Mouse (Mus musculus): ENCODE measurements at regions not wholly inside any gene's neighbourhood (a gene's known extent, or its start where the extent isn't known, plus 50 kb on each side); places are given as distances from the start of the nearest gene placed in this dataset.
"Not testable (repeated sequence)": the region's sequence is repeated elsewhere in the genome, so short reads cannot be mapped to it uniquely, and the experiment has no call there.

DNA sequence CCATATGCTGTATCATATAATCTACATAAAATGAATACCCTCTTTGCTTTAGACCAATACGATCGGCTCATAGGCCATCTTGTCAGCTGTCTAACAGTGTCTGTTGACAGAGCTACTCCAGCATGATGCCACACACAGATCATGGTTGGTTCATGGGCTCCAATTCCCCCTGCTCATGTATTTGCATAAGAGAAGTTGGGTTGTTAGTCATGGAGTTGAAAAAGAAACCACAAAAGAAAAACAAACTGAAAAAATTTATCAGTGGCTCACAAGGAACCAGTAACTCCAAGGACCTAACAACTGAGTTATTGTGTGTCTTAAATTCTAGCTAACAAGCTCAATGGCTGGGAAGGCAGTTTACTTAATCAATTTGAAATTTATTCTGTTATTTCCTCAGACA, 176.1 kb upstream of the Arhgap18 start:
- no peak for DNase-seq (ENCODE audit: low spot score in 2 of 2)

DNA sequence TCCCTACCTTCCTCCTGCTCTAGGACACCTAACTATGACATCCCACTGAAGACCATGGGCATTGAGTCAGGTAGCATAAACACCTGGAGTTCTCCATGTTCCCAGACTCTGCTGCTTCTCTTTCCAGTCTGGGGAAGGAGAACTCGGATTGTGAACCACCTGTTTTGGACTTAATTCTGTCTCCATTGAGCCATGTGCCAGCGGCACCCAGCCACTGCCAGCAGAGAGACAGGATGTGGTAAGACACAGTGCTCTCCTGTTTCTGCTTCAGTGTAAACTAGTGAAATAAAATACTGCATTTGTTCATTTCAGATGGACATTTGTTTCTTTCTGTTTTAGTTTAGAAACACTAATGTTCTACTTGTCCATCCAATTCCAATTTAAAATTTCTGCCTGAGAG, 168.1 kb upstream of the Arhgap18 start:
- no peak for DNase-seq (ENCODE audit: low spot score in 2 of 2)

DNA sequence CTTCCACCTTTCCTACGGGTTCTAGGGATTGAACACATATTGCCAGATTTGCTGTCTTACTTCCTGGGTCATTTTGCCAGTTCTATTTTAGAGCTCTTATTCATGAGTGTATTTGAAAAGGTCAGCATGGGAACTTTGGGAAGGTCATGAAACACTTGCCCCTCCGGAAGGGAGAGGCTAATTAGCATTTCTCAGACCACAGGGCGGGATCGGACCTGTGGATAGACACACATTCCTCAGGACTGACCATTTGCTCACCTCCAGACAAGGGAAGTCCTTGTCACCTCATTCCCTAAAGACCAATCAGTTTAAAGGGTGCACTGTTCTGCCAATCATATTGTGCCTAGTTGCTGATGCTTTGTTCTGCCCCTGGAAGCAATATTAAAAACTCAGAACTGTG, 146.1 kb upstream of the Arhgap18 start:
- DNase-seq (ENCODE audit: low spot score in 2 of 2), result not testable (repeated sequence)

DNA sequence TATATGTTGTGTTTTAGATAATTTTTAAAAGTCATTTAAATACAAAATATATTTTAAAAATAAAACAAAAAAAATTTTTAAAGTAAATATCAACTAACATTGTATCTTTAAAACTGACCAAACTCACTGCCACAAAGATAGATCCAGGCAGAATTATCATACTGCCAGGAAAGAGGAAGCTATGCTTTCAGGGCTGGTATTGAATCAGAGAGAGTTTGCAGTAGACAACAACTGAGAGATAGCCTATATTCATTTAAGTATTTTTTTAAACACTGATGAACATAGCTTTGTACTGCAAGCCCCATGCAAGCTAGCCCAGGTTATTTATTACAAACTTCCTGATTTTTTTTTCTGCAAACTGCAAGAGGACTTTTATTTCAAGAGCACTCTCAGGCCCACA, 142.0 kb upstream of the Arhgap18 start:
- no peak for DNase-seq (ENCODE audit: low spot score in 2 of 2)

DNA sequence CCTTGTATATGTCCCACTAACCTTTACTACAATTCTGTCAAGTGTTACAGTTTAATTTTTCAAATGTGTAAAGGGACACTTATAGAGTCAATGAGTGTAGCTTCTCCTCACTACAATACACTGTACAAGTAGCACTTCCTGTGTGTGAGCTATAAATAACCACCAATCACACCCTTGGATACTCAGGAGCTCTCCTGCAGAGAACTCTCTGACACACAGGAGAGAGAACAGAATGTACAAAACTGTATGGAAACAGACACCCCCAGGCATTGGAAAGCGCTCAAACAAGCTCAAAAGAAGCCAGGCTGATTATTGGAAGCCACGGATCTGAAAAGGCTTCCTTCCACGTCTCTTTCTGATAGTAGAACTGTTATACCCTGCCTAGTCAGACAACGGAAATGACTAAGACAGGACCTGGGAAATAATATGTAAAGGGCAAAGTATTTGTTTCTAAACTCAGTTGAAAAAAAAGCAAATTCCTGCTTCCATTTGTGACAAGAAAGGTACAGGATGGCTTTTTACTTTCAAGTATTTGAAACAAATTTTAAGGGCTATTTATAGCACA, 122.9 kb upstream of the Arhgap18 start:
- DNase-seq (ENCODE audit: low spot score in 2 of 2), result no peak

DNA sequence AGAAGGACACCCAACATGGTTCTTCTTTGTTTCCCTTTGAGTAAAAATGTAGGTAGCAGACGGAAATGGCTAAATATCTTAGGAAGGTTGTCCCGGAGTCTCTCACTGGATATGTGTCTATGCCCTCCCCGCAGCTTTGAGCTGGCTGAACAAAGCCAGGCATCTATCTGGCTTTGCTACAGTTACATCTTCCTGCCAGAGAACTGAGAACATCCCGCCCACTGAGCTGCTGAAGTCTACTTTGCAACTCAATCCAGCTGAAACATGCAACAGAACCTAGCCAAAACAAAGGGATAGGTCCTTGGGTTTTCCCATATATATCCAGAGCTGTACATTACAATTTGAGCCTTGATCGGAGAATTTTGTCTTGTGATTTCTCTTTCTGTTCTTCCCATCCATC, 121.0 kb upstream of the Arhgap18 start:
- DNase-seq (ENCODE audit: low spot score in 2 of 2), result no peak

DNA sequence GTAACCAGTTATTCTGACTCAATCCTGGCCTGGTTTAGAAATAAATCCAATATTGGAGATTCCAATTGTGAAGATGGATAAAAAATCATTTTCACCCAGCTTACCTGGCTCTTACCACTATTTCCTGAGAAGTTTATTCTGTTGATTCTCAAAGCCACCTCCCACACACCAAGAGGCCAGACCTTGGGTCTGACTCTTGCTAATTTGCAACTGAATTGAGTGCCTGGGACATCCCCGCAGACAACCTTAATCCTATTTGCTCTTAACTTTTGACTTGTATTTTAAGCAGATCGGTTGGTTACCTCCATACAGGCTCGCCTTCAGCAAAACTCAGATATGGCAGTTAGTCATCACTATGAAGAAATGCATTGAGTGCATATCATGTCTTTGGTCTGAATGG, 115.8 kb upstream of the Arhgap18 start:
- DNase-seq (ENCODE audit: low spot score in 2 of 2), result no peak

DNA sequence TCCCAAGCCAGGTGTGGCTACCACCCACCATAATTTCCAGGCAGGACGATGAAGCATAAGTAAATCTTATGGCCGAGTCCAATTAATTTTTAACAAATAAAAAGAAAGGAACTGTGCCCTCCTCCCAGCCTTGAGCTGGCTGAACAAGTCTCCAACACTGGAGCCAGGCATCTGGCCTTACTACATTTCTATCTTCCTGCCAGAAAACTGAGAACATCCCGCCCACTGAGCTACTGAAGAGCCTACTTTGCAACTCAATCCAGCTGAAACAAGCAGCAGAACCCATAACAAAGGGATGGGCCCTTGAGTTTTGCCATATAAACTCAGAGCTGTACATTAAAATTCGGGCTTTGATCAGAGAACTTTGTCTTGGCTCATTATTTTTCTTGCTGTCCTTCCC, 115.2 kb upstream of the Arhgap18 start:
- no peak for DNase-seq (ENCODE audit: low spot score in 2 of 2)

DNA sequence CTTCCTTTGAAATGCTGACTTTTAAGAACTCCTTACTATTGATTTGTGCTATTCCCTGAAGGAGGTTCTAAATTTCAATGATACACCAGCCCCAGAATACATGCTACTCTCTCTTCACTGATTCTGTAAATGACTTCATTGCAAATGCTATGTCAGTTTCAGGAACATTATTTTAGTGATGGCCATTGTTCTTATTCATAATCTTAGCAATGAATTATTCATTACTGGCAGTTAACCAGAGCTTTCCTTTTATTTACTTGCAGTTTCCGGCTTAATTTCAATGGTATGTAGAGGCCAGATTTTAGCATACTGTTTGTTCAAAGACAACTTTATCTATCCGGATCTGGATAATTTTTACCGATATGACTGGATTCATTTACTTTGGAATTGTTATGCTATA, 114.1 kb upstream of the Arhgap18 start:
- DNase-seq (ENCODE audit: low spot score in 2 of 2), result no peak

DNA sequence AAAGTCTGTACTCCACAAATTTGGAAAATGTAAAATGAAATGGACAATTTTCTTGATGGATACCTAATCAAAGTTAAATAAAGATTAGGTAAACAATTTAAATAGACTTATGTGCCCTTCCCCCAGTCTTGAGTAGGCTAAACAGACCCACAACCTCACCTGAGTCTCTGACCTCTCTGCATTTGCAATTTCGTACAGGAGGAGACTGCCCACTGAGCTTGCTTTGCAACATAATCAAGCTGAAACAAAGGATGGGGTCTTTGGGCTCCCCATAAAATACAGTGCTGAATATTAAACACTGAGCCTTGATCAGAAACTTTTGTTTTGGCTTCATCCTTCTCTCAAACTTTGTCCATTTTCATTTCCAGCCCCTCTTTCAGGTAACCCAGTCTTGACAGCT, 100.1 kb upstream of the Arhgap18 start:
- no peak for DNase-seq (ENCODE audit: low spot score in 2 of 2)

DNA sequence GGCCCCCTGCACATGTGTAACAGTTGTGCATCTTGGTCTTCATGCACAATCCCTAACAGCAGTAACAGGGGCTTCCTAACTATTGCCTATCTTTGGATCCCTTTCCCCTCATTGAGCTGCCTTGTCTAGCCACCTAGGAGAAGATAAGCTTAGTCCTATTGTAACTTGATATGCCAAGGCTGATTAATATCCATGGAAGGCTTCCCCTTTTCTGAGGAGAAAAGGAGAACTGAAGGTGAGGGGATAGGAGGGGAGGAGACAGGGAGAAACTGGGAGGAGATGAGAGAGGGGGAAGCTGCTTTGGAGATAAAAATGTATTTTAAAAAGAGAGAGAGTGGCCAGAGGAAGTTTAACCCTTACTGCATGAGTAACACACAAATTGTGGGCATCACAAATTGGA, 89.0 kb upstream of the Arhgap18 start:
- no peak for DNase-seq (ENCODE audit: low spot score in 2 of 2)

DNA sequence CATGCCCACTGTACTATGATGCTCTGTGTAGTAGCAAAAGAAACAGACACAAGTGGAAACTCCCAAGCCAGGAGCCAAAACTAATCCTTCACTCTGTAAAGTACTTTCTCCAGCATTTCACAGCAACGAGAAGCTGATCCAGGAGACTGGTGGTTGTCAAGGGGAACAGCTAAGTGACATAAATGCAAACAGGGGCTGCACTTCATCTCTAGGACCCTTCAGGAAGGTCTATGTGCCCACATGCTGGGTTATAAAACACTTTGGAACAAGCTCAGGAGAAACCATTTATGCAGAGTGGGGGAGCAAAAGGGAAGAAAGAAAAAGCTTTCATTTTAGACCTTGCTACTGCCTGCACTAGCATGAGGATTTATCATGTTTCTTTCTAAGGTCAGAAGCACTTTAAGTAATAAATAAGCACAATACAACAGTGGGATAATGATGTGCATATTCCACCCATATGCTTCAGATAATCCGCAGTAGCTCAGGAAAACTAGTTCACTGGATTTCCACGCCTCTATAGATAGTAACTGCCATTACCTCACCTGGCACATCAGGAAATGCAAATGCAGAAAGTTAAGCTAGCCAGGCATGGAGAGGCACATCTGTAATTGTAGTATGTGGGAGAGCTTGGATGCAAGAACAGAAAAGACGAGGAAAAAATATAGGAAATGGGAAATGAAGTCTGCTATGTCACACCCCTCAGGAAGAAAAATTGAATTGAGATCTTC, 73.6 kb upstream of the Arhgap18 start:
- DNase-seq (ENCODE audit: low spot score in 2 of 2), result no peak

DNA sequence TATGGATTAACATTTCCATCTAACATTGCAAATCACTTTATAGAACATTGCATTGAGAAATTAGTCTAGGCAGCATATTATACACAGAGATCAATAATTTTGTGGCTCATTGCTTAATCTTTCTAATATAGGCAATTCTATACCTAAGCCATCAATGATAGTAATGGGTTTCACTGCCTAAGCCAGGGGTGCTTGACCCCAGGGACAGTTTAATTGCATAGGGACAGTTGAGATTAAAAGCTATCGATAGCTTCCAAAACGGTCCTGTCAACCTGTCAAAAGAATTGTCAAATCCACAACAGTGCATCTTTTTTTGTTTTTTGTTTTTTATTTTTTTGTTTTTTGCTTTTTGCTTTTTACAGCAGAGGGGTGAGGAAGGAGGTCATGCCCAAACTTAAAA, 58.5 kb upstream of the Arhgap18 start:
- DNase-seq (ENCODE audit: low spot score in 2 of 2), result no peak

DNA sequence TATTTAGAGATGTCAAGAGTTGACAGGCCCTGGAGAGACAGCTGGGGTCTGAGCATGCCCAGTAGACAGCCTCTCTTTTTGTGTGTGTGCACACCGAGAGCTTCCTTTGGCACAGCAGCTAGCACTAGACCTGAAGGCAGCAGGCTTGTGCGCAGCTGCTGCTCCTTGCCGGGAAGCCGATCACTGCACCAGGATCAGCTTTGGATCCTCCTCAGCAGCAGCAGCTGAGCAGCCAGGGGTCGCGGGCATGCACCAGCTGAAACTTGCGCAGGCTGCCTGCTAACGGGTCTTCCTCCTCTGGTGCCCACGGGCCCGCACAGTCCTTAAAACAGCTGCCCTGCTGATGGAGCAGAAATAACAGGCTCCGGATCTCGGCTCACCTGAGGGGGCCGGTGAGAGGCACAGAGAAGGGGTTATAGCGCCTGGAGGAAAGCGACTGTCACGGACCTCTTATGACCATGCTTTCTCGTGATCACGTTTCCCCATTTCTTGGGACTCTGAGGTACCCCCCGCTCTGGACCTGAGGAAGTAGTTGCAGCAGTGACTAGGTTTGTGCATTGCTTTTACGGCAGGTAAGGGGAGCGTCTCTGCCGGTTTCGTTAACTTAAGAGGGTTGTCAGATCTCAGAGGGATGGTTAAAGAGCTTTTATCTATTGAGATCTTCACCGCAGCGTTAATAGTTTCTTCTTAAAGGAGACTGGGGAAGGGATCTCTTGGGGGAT, 57.8 kb upstream of the Arhgap18 start:
- DNase-seq (ENCODE audit: low spot score in 2 of 2), result no peak
